Mouse (Mus musculus): ENCODE measurements around the gene Bicd2.
A peak's percentile ranks its signal among the peaks of the same experiment; 100 is the strongest.

Gene Bicd2

GRCm38 (mm10) chr13:49402628-49403027, 61.2 kb downstream of the Bicd2 start:
- peak in 1 of 2 experiments; percentile 32 for DNase-seq

- no peak for DNase-seq
Observed at GRCm38 (mm10) chr13:49407795-49408194, 66.4 kb downstream of the Bicd2 start.

GRCm38 (mm10) chr13:49420754-49421605, 79.6 kb downstream of the Bicd2 start, which contains the start of gene Ippk:
Gene Ippk (plus strand): TSS chr13:49421249.
- DNase-seq: peak; percentile 99

- no peak for DNase-seq
Observed at GRCm38 (mm10) chr13:49421606-49421917, 80.2 kb downstream of the Bicd2 start.

- no peak for DNase-seq
Observed at GRCm38 (mm10) chr13:49421959-49422358, 80.6 kb downstream of the Bicd2 start.

- DNase-seq: no peak
Observed at GRCm38 (mm10) chr13:49426736-49427135, 85.4 kb downstream of the Bicd2 start.

- no peak for DNase-seq
Observed at GRCm38 (mm10) chr13:49428042-49428675, 86.8 kb downstream of the Bicd2 start.

GRCm38 (mm10) chr13:49430529-49430928, 89.1 kb downstream of the Bicd2 start:
- peak; percentile 20 to 52 for DNase-seq

- no peak for DNase-seq
Observed at GRCm38 (mm10) chr13:49433268-49434029, 92.1 kb downstream of the Bicd2 start.

- no peak for DNase-seq
Observed at GRCm38 (mm10) chr13:49435745-49436144, 94.4 kb downstream of the Bicd2 start.

- DNase-seq: peak; percentile 14 to 49
Observed at GRCm38 (mm10) chr13:49436170-49436569, 94.8 kb downstream of the Bicd2 start.

Data from lung, postnatal 4 days (tissue).